Comparison of ENCODE assay signal across 8 mouse cellular contexts in genomic region chr11:60027272-60027671, GRCm38 (mm10). TPM values are rescaled to one million over a fixed set of nuclear protein-coding genes. Genes with fewer than 3 reads are reported as not detected.
A peak's percentile ranks its signal among the peaks of the same experiment; 100 is the strongest.
DNase-seq lines count a peak whose midpoint lies in the region; ATAC-seq and TF ChIP-seq lines count a peak whose summit lies in the region.

No protein-coding gene starts in this region.

- no peaks in the 10 kb centered on the region for H3K9me3 ChIP-seq in MEL (replicated peaks; ENCODE audit: insufficient read depth, low read length)
- H3K9me3 ChIP-seq in embryonic facial prominence, embryonic 14.5 days (ENCODE audit: control insufficient read depth, low read length), result no peaks in the 10 kb centered on the region

- ATAC-seq in embryonic facial prominence, embryonic 14.5 days (ENCODE audit: low read depth), result no peak
- ATAC-seq in hematopoietic stem cell, adult 5-6 weeks (replicated peaks in 1 of 2; ENCODE audit: insufficient read depth in 1 of 2, low FRiP score in 2 of 2, low TSS enrichment in 1 of 2, low read depth in 1 of 2, poor library complexity in 2 of 2, severe bottlenecking in 2 of 2), result peak; percentile 59 to 79

- no peak overlapping the region for H3K4me2 ChIP-seq in embryonic facial prominence, embryonic 14.5 days (ENCODE audit: low read depth, low read length)

- peak; percentile 76 to 99 (median 94); a peak in 5 of 6 replicates for TF ChIP-seq CTCF in MEL (IDR thresholded peaks at IDR 0.05 in 2 of 3, conservative IDR thresholded peaks at IDR 0.05 in 1 of 3; ENCODE audit: control insufficient read depth in 1 of 3, insufficient read depth in 1 of 3, low read depth in 2 of 3, low read length in 3 of 3, poor library complexity in 1 of 3, severe bottlenecking in 1 of 3)

- peak; percentile 87 for DNase-seq in MEL (ENCODE audit: low read depth, low spot score)
- DNase-seq in adrenal gland, postnatal 4 days (ENCODE audit: low spot score in 2 of 2), result peak; percentile 33 to 74
- peak; percentile 53 for DNase-seq in embryonic facial prominence, embryonic 14.5 days (ENCODE audit: low spot score)
- DNase-seq in layer of hippocampus, adult 9-10 months (ENCODE audit: low spot score), result peak; percentile 58
- peak; percentile 52 to 85 for DNase-seq in lung, postnatal 4 days
- peak; percentile 81 for DNase-seq in right cerebral cortex, postnatal 14 days
- DNase-seq in urinary bladder, postnatal 25 days (ENCODE audit: low spot score), result peak; percentile 84

- TF ChIP-seq POLR2A in MEL (IDR thresholded peaks at IDR 0.05; ENCODE audit: control insufficient read depth in 1 of 2, insufficient read depth in 1 of 2, low read depth in 1 of 2, low read length in 2 of 2, poor library complexity in 1 of 2), result no peak

- WGBS in embryonic facial prominence, embryonic 14.5 days, result 7% methylated on average over 2 of the region's 2 CpGs

- no peak for TF ChIP-seq EP300 in MEL (IDR thresholded peaks at IDR 0.05; ENCODE audit: low read depth in 1 of 2, low read length in 2 of 2)

- peak; percentile 86 for TF ChIP-seq RAD21 in MEL (IDR thresholded peaks at IDR 0.05; ENCODE audit: low read depth, low read length)

- H3K27me3 ChIP-seq in MEL (ENCODE audit: control insufficient read depth in 1 of 2, insufficient read depth in 2 of 2, low read length in 2 of 2), result no peaks in the 10 kb centered on the region
- no peaks in the 10 kb centered on the region for H3K27me3 ChIP-seq in embryonic facial prominence, embryonic 14.5 days (replicated peaks; ENCODE audit: control insufficient read depth, insufficient read depth, low read length)

- no peak overlapping the region for H3K4me3 ChIP-seq in MEL (ENCODE audit: control insufficient read depth in 1 of 2, insufficient read depth in 1 of 2, low read depth in 2 of 2, low read length in 2 of 2)
- no peak overlapping the region for H3K4me3 ChIP-seq in embryonic facial prominence, embryonic 14.5 days (ENCODE audit: low read depth, low read length)

- no peak overlapping the region for H3K9ac ChIP-seq in MEL (ENCODE audit: control insufficient read depth, low read depth, low read length, poor library complexity, severe bottlenecking)
- H3K9ac ChIP-seq in embryonic facial prominence, embryonic 14.5 days (ENCODE audit: low read depth, low read length), result no peak overlapping the region

- H3K27ac ChIP-seq in MEL (ENCODE audit: control insufficient read depth, low read depth, low read length), result no peak overlapping the region
- H3K27ac ChIP-seq in embryonic facial prominence, embryonic 14.5 days (replicated peaks; ENCODE audit: low read depth, low read length), result no peak overlapping the region

- H3K4me1 ChIP-seq in MEL (ENCODE audit: control insufficient read depth in 1 of 2, insufficient read depth in 2 of 2, low read length in 2 of 2), result no peaks in the 10 kb centered on the region
- H3K4me1 ChIP-seq in embryonic facial prominence, embryonic 14.5 days (ENCODE audit: control insufficient read depth, insufficient read depth, low read length), result peaks cover 5% of the 10 kb centered on the region; the same call in 1 of the 2 replicates

- H3K79me2 ChIP-seq in MEL (ENCODE audit: control insufficient read depth, insufficient read depth, low read length, poor library complexity), result no peaks in the 10 kb centered on the region

- no peaks in the 10 kb centered on the region for H3K36me3 ChIP-seq in MEL (ENCODE audit: control insufficient read depth in 1 of 2, insufficient read depth in 2 of 2, low read length in 2 of 2)
- H3K36me3 ChIP-seq in embryonic facial prominence, embryonic 14.5 days (ENCODE audit: control insufficient read depth, insufficient read depth, low read length), result no peaks in the 10 kb centered on the region

TF ChIP-seq in MEL, 35 proteins besides CTCF, POLR2A, EP300 and RAD21:
- peak; percentile 95 for TF ChIP-seq MXI1 (IDR thresholded peaks at IDR 0.05; ENCODE audit: low read depth, low read length)
- no peak for TF ChIP-seq MEF2A (IDR thresholded peaks at IDR 0.05; ENCODE audit: extremely low read depth, insufficient replicate concordance, low read depth, low read length, poor library complexity, severe bottlenecking)
- TF ChIP-seq ZC3H11A (IDR thresholded peaks at IDR 0.05; ENCODE audit: low read depth, low read length), result peak; percentile 92
- TF ChIP-seq ZMIZ1 (IDR thresholded peaks at IDR 0.05; ENCODE audit: low read depth, low read length), result no peak
- TF ChIP-seq ETS1 (IDR thresholded peaks at IDR 0.05; ENCODE audit: low read depth, low read length), result no peak
- TF ChIP-seq KAT2A (conservative IDR thresholded peaks at IDR 0.05; ENCODE audit: low read depth, low read length), result no peak
- peak; percentile 98 for TF ChIP-seq SMC3 (IDR thresholded peaks at IDR 0.05; ENCODE audit: low read depth, low read length)
- no peak for TF ChIP-seq TAL1 (IDR thresholded peaks at IDR 0.05; ENCODE audit: low read length)
- no peak for TF ChIP-seq MYB (IDR thresholded peaks at IDR 0.05; ENCODE audit: low read depth, low read length)
- 0 out of 2 replicates have a peak, but pooled peaks have one; percentile 21 for TF ChIP-seq TCF12 (IDR thresholded peaks at IDR 0.05; ENCODE audit: low read depth, low read length)
- TF ChIP-seq SIN3A (IDR thresholded peaks at IDR 0.05; ENCODE audit: low read length), result no peak
- 0 out of 2 replicates have a peak, but pooled peaks have one; percentile 63 for TF ChIP-seq MAZ (IDR thresholded peaks at IDR 0.05; ENCODE audit: low read depth, low read length)
- TF ChIP-seq E2F4 (IDR thresholded peaks at IDR 0.05; ENCODE audit: borderline replicate concordance, low read depth, low read length), result no peak
- no peak for TF ChIP-seq CHD1 (IDR thresholded peaks at IDR 0.05; ENCODE audit: low read depth, low read length)
- 0 out of 2 replicates have a peak, but pooled peaks have one; percentile 31 for TF ChIP-seq BHLHE40 (IDR thresholded peaks at IDR 0.05; ENCODE audit: borderline replicate concordance, low read depth, low read length)
- TF ChIP-seq ELF1 (IDR thresholded peaks at IDR 0.05; ENCODE audit: low read depth, low read length), result 0 out of 2 replicates have a peak, but pooled peaks have one; percentile 29
- no peak for TF ChIP-seq USF2 (IDR thresholded peaks at IDR 0.05; ENCODE audit: borderline replicate concordance in 1 of 2, insufficient read depth in 1 of 2, low read depth in 1 of 2, low read length in 2 of 2)
- no peak for TF ChIP-seq GATA1 (IDR thresholded peaks at IDR 0.05; ENCODE audit: low read depth, low read length)
- TF ChIP-seq MAX (IDR thresholded peaks at IDR 0.05; ENCODE audit: low read length), result no peak
- no peak for TF ChIP-seq USF1 (IDR thresholded peaks at IDR 0.05; ENCODE audit: low read depth, low read length)
- no peak for TF ChIP-seq TBP (IDR thresholded peaks at IDR 0.05; ENCODE audit: low read depth, low read length)
- no peak for TF ChIP-seq MAFK (IDR thresholded peaks at IDR 0.05; ENCODE audit: borderline replicate concordance, low read depth, low read length)
- no peak for TF ChIP-seq JUND (IDR thresholded peaks at IDR 0.05; ENCODE audit: low read depth, low read length)
- TF ChIP-seq RCOR1 (IDR thresholded peaks at IDR 0.05; ENCODE audit: low read depth, low read length), result no peak
- TF ChIP-seq ZNF384 (IDR thresholded peaks at IDR 0.05; ENCODE audit: low read depth, low read length), result peak; percentile 21; the same call in 1 of the 2 replicates
- no peak for TF ChIP-seq UBTF (IDR thresholded peaks at IDR 0.05; ENCODE audit: borderline replicate concordance, insufficient read depth, low read depth, low read length)

RNA-seq across cellular contexts. Expression of gene Pemt, which starts 19.0 kb away (rescaled TPM):
- 20.0 and 27.9 TPM in 2 replicates for total RNA-seq in MEL (2012; rRNA removed)
- polyA plus RNA-seq in MEL (2012; ENCODE audit: insufficient read depth in 1 of 2, insufficient read length in 2 of 2, low read depth in 1 of 2, low replicate concordance in 2 of 2, missing spikeins in 1 of 2), result 10 to 100 TPM in 1 of 2 experiments, not detected in 1; 26.1 TPM
- total RNA-seq in adrenal gland, postnatal 4 days (2021), result 10 to 100 TPM in 1 of 2 experiments, 1 to 10 TPM in 1; 7.3 to 54.5 TPM
- 8.0 and 9.2 TPM in 2 replicates for polyA plus RNA-seq in embryonic facial prominence, embryonic 14.5 days (2014; fragmentation: Nextera tagmentation; extraction: Ambion mirVana)
- 2.7 and 16.3 TPM in 2 replicates for total RNA-seq in hematopoietic stem cell, adult 5-6 weeks (2017)
